Mouse (Mus musculus) myocyte (in vitro differentiated cells): Measurements from ENCODE around the gene Ogfod3. TPM values are rescaled to one million over a fixed set of nuclear protein-coding genes. Genes with fewer than 3 reads are reported as not detected.

ENCODE experiments used
- H3K27me3 ChIP-seq: one replicate; pipeline ENCODE4 v1.6.1; 2011; ENCODE audit not compliant: control insufficient read depth, insufficient read depth, insufficient read length
- H3K36me3 ChIP-seq: one replicate; pipeline ENCODE4 v1.6.1; 2011; ENCODE audit not compliant: control insufficient read depth, insufficient read depth
- H3K4me2 ChIP-seq: one replicate; pipeline ENCODE4 v1.6.1; 2011; ENCODE audit warnings: low read depth, control low read depth
- H3K4me3 ChIP-seq: one replicate; pipeline ENCODE4 v1.5.1; 2011; ENCODE audit warnings: mild to moderate bottlenecking, control low read depth, moderate library complexity
- H3K79me2 ChIP-seq: one replicate; pipeline ENCODE4 v1.6.1; 2011; ENCODE audit not compliant: control insufficient read depth, insufficient read depth
- H3ac ChIP-seq: one replicate; pipeline ENCODE4 v1.6.1; 2011; ENCODE audit not compliant: control insufficient read depth, insufficient read length
- CEBPB ChIP-seq: IDR thresholded peaks from 2 replicates; pipeline ENCODE4 v1.6.1; 2011; ENCODE audit warnings: mild to moderate bottlenecking, moderate library complexity; ENCODE audit not compliant: poor library complexity, insufficient read depth, severe bottlenecking
- E2F4 ChIP-seq: IDR thresholded peaks from one replicate; pipeline ENCODE4 v1.6.1; 2011; ENCODE audit warnings: mild to moderate bottlenecking, control low read depth, moderate library complexity; ENCODE audit not compliant: insufficient read depth
- MAX ChIP-seq: IDR thresholded peaks from one replicate; pipeline ENCODE4 v1.6.1; 2011; ENCODE audit warnings: low read depth, mild to moderate bottlenecking, control low read depth
- MYOD1 ChIP-seq, 3 experiments: IDR thresholded peaks; one replicate each; pipeline ENCODE4 v1.6.1; 2011; ENCODE audit warnings: control low read depth in 2 of 3, low read depth in 2 of 3, mild to moderate bottlenecking in 2 of 3, moderate library complexity in 1 of 3; ENCODE audit not compliant: insufficient read length in 2 of 3, control insufficient read depth in 1 of 3
- MYOG ChIP-seq, 3 experiments: IDR thresholded peaks; one replicate each; pipeline ENCODE4 v1.6.1; 2011; ENCODE audit warnings: control low read depth in 2 of 3, low read depth in 2 of 3, mild to moderate bottlenecking in 2 of 3; ENCODE audit not compliant: insufficient read length in 2 of 3, control insufficient read depth in 1 of 3, insufficient read depth in 1 of 3
- POLR2A ChIP-seq: IDR thresholded peaks from one replicate; pipeline ENCODE4 v1.6.1; 2011; ENCODE audit warnings: low read depth, mild to moderate bottlenecking, control low read depth, moderate library complexity; ENCODE audit not compliant: insufficient read length
- POLR2AphosphoS2 ChIP-seq: IDR thresholded peaks from one replicate; pipeline ENCODE4 v1.6.1; 2011; ENCODE audit warnings: low read depth, control low read depth; ENCODE audit not compliant: insufficient read length
- REST ChIP-seq: IDR thresholded peaks from one replicate; pipeline ENCODE4 v1.6.1; 2011; ENCODE audit warnings: mild to moderate bottlenecking, control low read depth, moderate library complexity; ENCODE audit not compliant: insufficient read depth, insufficient read length
- SRF ChIP-seq: IDR thresholded peaks from one replicate; pipeline ENCODE4 v1.6.1; 2011; ENCODE audit warnings: low read depth; ENCODE audit not compliant: control insufficient read depth, insufficient read length
- TCF12 ChIP-seq: IDR thresholded peaks from one replicate; pipeline ENCODE4 v1.6.1; 2011; ENCODE audit warnings: mild to moderate bottlenecking, control low read depth; ENCODE audit not compliant: poor library complexity, insufficient read depth, severe bottlenecking
- TCF3 ChIP-seq: IDR thresholded peaks from one replicate; pipeline ENCODE4 v1.6.1; 2011; ENCODE audit warnings: low read depth, control low read depth; ENCODE audit not compliant: insufficient read length
- USF1 ChIP-seq: IDR thresholded peaks from one replicate; pipeline ENCODE4 v1.6.1; 2011; ENCODE audit warnings: low read depth, mild to moderate bottlenecking, control low read depth, moderate library complexity
- polyA plus RNA-seq: library from polyadenylated mRNA; unstranded; fragments of >200 nt; fragmentation: generic; extraction: Trizol; gene quantifications from one replicate; pipeline ENCODE4 v1.2.1, GENCODE M21; 2012; ENCODE audit warnings: missing spikeins

The Ogfod3 gene
- polyA plus RNA-seq, 1 experiment: 12.5 TPM

DNA sequence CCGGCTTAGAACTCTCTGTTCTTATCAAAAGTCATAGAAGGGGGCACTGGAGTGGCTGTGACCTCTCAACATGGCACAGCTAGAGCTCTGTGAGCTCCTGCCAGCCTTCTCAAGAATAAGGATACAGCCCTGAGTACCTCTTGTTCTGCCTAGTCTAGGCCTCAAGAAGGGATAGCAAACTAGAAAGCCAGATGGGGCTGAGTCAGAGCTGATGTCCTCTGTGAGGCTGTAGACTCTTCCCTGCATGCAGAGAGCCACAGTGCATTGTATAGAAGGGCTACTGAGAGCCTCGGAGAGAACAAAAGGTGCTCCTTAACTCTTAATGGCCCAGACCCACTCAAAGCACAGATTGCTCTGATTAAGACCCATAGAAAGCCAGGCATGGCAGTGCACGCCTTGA, 30.3 kb downstream of the Ogfod3 start:
- Histone ChIP-seq H3K4me2 (no peak overlapping the region), H3K79me2 (no peaks in the 10 kb centered on the region), H3K4me3 (no peak overlapping the region), H3K36me3 (no peaks in the 10 kb centered on the region), H3ac (no peak overlapping the region), H3K27me3 (no peaks in the 10 kb centered on the region)
- no peak for TF ChIP-seq TCF3
- no peak for TF ChIP-seq POLR2A
- TF ChIP-seq CEBPB: no peak
- no peak for TF ChIP-seq REST
- TF ChIP-seq MAX: no peak
- TF ChIP-seq SRF: no peak
- TF ChIP-seq MYOG (IDR thresholded peaks at IDR 0.05; ENCODE audit: control insufficient read depth in 1 of 3, insufficient read depth in 1 of 3, insufficient read length in 2 of 3, low read depth in 2 of 3): no peak
- TF ChIP-seq MYOD1 (IDR thresholded peaks at IDR 0.05; ENCODE audit: control insufficient read depth in 1 of 3, insufficient read length in 2 of 3, low read depth in 2 of 3): no peak
- TF ChIP-seq POLR2AphosphoS2: no peak
- no peak for TF ChIP-seq E2F4
- no peak for TF ChIP-seq USF1
- TF ChIP-seq TCF12: no peak

DNA sequence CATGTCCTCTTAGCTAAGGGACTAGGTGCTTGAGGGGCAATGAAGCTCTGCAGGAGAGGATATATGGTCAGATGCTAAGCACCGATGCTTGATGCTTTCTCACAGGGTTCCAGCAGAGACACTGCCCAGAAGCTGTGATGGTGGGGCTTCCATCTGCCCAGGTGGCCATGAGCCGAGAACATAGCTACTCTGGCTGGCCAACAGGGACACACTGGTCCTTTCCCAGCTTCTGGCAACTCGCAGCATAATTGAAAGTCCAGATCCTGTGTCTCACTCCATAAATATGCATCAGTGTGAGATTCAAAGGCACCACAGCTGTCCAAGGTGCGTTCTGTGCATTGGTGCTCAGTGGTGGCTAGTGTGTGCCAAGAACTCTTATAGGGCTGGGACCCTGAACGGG, 31.3 kb downstream of the Ogfod3 start:
- no peaks in the 10 kb centered on the region for H3K79me2 ChIP-seq
- no peak overlapping the region for H3K4me3 ChIP-seq
- TF ChIP-seq POLR2AphosphoS2 (no peak), TCF3 (no peak), MYOG (IDR thresholded peaks at IDR 0.05; ENCODE audit: control insufficient read depth in 1 of 3, insufficient read depth in 1 of 3, insufficient read length in 2 of 3, low read depth in 2 of 3) (no peak), REST (no peak), MYOD1 (IDR thresholded peaks at IDR 0.05; ENCODE audit: control insufficient read depth in 1 of 3, insufficient read length in 2 of 3, low read depth in 2 of 3) (no peak), CEBPB (no peak)
- H3K36me3 ChIP-seq: no peaks in the 10 kb centered on the region
- no peak overlapping the region for H3K4me2 ChIP-seq
- peaks cover 3% of the 10 kb centered on the region for H3K27me3 ChIP-seq
- no peak overlapping the region for H3ac ChIP-seq

DNA sequence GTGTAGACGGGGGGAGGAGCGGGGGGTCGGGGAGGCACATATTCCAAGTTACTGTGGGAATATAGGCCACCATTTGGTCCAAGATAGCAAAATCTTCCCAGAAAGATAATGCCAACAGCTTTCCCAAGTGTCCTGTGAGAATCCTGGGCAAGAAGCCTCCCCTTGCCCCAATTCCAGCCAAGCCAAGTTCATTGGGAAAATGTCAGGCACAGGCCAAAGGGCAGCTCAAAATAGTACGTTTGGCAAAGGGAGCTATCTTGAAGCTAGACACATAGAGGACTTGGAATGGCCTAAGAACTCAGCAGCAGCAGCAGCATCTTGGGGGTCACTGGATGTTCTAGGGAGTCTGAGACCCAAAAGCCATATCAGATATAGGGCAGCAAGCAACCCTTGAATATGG, 40.8 kb downstream of the Ogfod3 start:
- peaks cover 21% of the 10 kb centered on the region for H3K27me3 ChIP-seq
- H3K4me2 ChIP-seq: no peak overlapping the region
- TF ChIP-seq MYOD1 (IDR thresholded peaks at IDR 0.05; ENCODE audit: control insufficient read depth in 1 of 3, insufficient read length in 2 of 3, low read depth in 2 of 3) (no peak), REST (no peak), E2F4 (no peak), POLR2A (no peak), USF1 (no peak), TCF3 (no peak), SRF (no peak), MYOG (IDR thresholded peaks at IDR 0.05; ENCODE audit: control insufficient read depth in 1 of 3, insufficient read depth in 1 of 3, insufficient read length in 2 of 3, low read depth in 2 of 3) (no peak), TCF12 (no peak), MAX (no peak), POLR2AphosphoS2 (no peak), CEBPB (no peak)
- no peaks in the 10 kb centered on the region for H3K36me3 ChIP-seq
- H3K4me3 ChIP-seq: no peak overlapping the region
- H3ac ChIP-seq: no peak overlapping the region
- H3K79me2 ChIP-seq: no peaks in the 10 kb centered on the region

DNA sequence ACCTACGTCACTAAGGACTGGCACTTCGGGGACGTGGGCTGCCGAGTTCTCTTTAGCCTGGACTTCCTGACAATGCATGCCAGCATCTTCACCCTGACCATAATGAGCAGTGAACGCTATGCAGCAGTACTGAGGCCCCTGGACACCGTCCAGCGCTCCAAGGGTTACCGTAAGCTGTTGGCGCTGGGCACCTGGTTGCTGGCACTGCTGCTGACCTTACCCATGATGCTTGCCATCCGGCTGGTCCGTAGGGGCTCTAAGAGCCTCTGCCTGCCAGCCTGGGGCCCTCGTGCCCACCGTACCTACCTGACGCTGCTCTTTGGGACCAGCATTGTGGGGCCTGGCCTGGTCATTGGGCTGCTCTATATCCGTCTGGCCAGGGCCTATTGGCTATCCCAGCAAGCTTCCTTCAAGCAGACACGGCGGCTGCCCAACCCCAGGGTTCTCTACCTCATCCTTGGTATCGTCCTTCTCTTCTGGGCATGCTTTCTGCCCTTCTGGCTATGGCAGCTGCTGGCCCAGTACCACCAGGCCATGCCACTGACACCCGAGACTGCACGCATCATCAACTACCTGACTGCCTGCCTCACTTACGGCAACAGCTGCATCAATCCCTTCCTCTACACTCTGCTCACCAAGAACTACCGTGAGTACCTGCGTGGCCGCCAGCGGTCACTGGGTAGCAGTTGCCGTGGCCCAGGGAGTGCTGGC, 43.7 kb downstream of the Ogfod3 start:
- Histone ChIP-seq H3ac (no peak overlapping the region), H3K79me2 (no peaks in the 10 kb centered on the region), H3K4me2 (no peak overlapping the region), H3K27me3 (peaks cover 9% of the 10 kb centered on the region), H3K36me3 (no peaks in the 10 kb centered on the region), H3K4me3 (no peak overlapping the region)
- TF ChIP-seq MYOG (IDR thresholded peaks at IDR 0.05; ENCODE audit: control insufficient read depth in 1 of 3, insufficient read depth in 1 of 3, insufficient read length in 2 of 3, low read depth in 2 of 3) (peak in 1 of 3 experiments; percentile 2), MYOD1 (IDR thresholded peaks at IDR 0.05; ENCODE audit: control insufficient read depth in 1 of 3, insufficient read length in 2 of 3, low read depth in 2 of 3) (peak in 2 of 3 experiments; percentile 43 to 53), E2F4 (no peak)

DNA sequence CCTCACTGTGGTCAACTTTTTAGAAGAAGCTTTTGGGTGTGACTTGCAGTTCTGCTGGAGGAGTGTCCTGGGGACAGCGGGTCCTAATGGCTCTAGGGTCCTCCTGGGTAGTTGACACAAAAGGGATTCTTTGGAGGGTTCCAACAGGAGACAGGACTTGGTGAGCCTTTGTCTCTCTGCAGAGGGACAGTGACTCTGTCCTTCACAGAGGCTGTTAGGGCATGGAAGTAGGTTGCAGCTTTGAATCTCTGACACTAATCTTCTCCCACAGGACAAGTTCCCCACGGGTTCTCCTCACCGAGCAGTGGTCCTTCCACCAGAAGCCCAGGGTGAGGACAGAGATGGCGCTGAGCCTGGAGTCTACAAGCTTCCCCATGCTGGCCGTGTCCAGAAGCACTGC, 44.5 kb downstream of the Ogfod3 start, which contains the start of gene Uts2r:
Uts2r (plus strand) TSS at position 301 of the 400 bp plus-strand sequence.
- peaks cover 9% of the 10 kb centered on the region for H3K27me3 ChIP-seq
- H3K79me2 ChIP-seq: no peaks in the 10 kb centered on the region
- H3K36me3 ChIP-seq: no peaks in the 10 kb centered on the region
- H3ac ChIP-seq: no peak within 1 kb of the TSS
- H3K4me2 ChIP-seq: no peak within 1 kb of the TSS
- no peak within 1 kb of the TSS for H3K4me3 ChIP-seq
- TF ChIP-seq TCF3: no peak
- no peak for TF ChIP-seq SRF
- no peak for TF ChIP-seq MYOD1 (IDR thresholded peaks at IDR 0.05; ENCODE audit: control insufficient read depth in 1 of 3, insufficient read length in 2 of 3, low read depth in 2 of 3)
- TF ChIP-seq MAX: no peak
- TF ChIP-seq MYOG (IDR thresholded peaks at IDR 0.05; ENCODE audit: control insufficient read depth in 1 of 3, insufficient read depth in 1 of 3, insufficient read length in 2 of 3, low read depth in 2 of 3): no peak
